Mouse (Mus musculus): ENCODE measurements at regions not wholly inside any gene's neighbourhood (a gene's known extent, or its start where the extent isn't known, plus 50 kb on each side); places are given as distances from the start of the nearest gene placed in this dataset.

- DNase-seq: no peak
These were observed 144.2 kb upstream of the Gm5148 start for GRCm38 (mm10) chr3:37868454-37868853.

- no peak for DNase-seq
These were observed 138.5 kb upstream of the Gm5148 start for GRCm38 (mm10) chr3:37862756-37863155.

- no peak for DNase-seq
These were observed 136.6 kb upstream of the Gm5148 start for GRCm38 (mm10) chr3:37860715-37861461.

- DNase-seq: no peak
These were observed 135.9 kb upstream of the Gm5148 start for GRCm38 (mm10) chr3:37860034-37860714.

- DNase-seq: no peak
These were observed 134.5 kb upstream of the Gm5148 start for GRCm38 (mm10) chr3:37858624-37859302.

- DNase-seq: no peak
These were observed 122.1 kb upstream of the Gm5148 start for GRCm38 (mm10) chr3:37846191-37847003.

GRCm38 (mm10) chr3:37845313-37846023 is 121.2 kb upstream of the Gm5148 start:
- no peak for DNase-seq

- DNase-seq: no peak
These were observed 120.5 kb upstream of the Gm5148 start for GRCm38 (mm10) chr3:37844731-37845312.

- no peak for DNase-seq
These were observed 118.0 kb upstream of the Gm5148 start for GRCm38 (mm10) chr3:37842289-37842688.

- DNase-seq: no peak
These were observed 114.6 kb upstream of the Gm5148 start for GRCm38 (mm10) chr3:37838896-37839295.

GRCm38 (mm10) chr3:37836749-37837148 is 112.5 kb upstream of the Gm5148 start:
- DNase-seq: no peak

- DNase-seq: no peak
These were observed 111.4 kb upstream of the Gm5148 start for GRCm38 (mm10) chr3:37835687-37836086.

GRCm38 (mm10) chr3:37835135-37835534 is 110.8 kb upstream of the Gm5148 start:
- no peak for DNase-seq

- no peak for DNase-seq
These were observed 110.3 kb upstream of the Gm5148 start for GRCm38 (mm10) chr3:37834626-37835025.

- no peak for DNase-seq
These were observed 109.1 kb upstream of the Gm5148 start for GRCm38 (mm10) chr3:37833387-37833786.

- DNase-seq: no peak
These were observed 103.3 kb upstream of the Gm5148 start for GRCm38 (mm10) chr3:37827546-37827945.

GRCm38 (mm10) chr3:37825602-37826001 is 101.3 kb upstream of the Gm5148 start:
- DNase-seq: no peak

GRCm38 (mm10) chr3:37824681-37825080 is 100.4 kb upstream of the Gm5148 start:
- DNase-seq: no peak

- no peak for DNase-seq
These were observed 95.2 kb upstream of the Gm5148 start for GRCm38 (mm10) chr3:37819503-37819902.

- no peak for DNase-seq
These were observed 93.1 kb upstream of the Gm5148 start for GRCm38 (mm10) chr3:37817434-37817805.

- DNase-seq: no peak
These were observed 92.6 kb upstream of the Gm5148 start for GRCm38 (mm10) chr3:37816781-37817433.
